Mouse (Mus musculus): ENCODE measurements around the gene Mmp11. TPM values are rescaled to one million over a fixed set of nuclear protein-coding genes. Genes with fewer than 3 reads are reported as not detected.

Mmp11 gene
- total and polyA plus RNA-seq, 2 experiments from 2014 or later, result 12.6 to 29.4 TPM

DNA sequence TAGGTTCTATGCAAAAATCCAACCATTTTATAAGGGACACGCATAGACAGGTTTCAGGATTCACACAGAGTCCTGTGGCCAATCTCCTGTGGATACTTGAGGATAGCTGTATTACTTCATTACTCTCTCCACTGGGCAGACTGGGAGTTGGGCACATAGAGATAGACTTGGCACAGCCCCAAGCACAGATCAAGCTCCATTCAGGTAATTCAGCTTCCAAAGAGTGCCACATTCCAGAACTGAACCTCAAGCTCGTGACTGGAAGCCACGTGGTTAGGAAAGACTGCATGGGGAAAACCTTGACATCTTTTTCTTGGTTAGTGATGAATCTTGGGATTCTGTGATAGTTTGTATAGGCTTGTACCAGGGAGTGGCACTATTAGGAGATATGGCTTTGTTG lies 57.5 kb downstream of the Mmp11 start:
- H3K4me2 ChIP-seq (ENCODE audit: low read depth, low read length), result no peak overlapping the region
- no peak for DNase-seq (ENCODE audit: low spot score)
- no peak overlapping the region for H3K4me3 ChIP-seq (ENCODE audit: low read depth, low read length)
- H3K9me3 ChIP-seq (replicated peaks; ENCODE audit: control insufficient read depth, low read length), result no peaks in the 10 kb centered on the region
- no peak overlapping the region for H3K27ac ChIP-seq (ENCODE audit: low read depth)
- ATAC-seq (ENCODE audit: insufficient read depth, low read depth), result no peak
- WGBS, result 74% methylated on average over 3 of the region's 3 CpGs
- no peaks in the 10 kb centered on the region for H3K36me3 ChIP-seq (replicated peaks; ENCODE audit: control insufficient read depth, insufficient read depth, low read length)
- TF ChIP-seq CTCF (IDR thresholded peaks at IDR 0.05; ENCODE audit: low read depth), result no peak
- no peak for TF ChIP-seq EP300 (IDR thresholded peaks at IDR 0.05; ENCODE audit: low read depth)
- no peaks in the 10 kb centered on the region for H3K27me3 ChIP-seq (ENCODE audit: control insufficient read depth, insufficient read depth, low read length)
- H3K9ac ChIP-seq (replicated peaks; ENCODE audit: low read depth, low read length), result no peak overlapping the region
- H3K4me1 ChIP-seq (ENCODE audit: control insufficient read depth, insufficient read depth), result no peaks in the 10 kb centered on the region

DNA sequence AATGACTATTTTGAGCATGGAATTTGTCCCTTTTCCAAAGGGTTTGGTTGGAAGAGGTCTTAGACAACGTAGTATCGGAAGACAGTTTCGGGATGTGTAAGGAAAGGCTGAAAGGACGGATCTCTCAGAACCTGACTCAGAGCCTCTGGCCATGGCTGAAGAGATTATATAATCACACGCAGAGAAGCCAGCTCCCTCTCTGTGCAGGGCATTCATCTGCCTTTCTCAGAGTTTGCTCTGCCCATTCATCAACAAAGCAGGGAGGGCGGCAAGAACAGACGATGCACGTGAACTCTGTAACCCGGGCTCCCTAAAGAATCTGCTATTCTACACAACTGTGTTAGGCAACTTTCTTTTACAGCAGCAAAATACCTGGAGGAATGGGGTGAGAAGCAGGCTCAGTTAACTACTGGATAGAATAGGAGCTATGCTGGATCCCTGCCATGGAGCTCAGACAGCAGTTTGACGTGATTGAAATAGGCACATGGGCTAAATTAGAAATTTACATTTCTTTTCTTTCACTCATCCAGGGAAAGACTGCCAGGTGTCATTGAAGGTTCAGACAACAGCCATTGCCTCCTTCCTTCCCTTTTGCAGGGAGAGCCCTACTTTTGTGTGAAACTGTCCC lies 62.6 kb downstream of the Mmp11 start:
- H3K9ac ChIP-seq (replicated peaks; ENCODE audit: low read depth, low read length), result no peak overlapping the region
- H3K4me1 ChIP-seq (ENCODE audit: control insufficient read depth, insufficient read depth), result peaks cover 13% of the 10 kb centered on the region; the same call in 1 of the 2 replicates
- peak overlapping the region; percentile 69 for H3K4me2 ChIP-seq (ENCODE audit: low read depth, low read length)
- H3K9me3 ChIP-seq (replicated peaks; ENCODE audit: control insufficient read depth, low read length), result no peaks in the 10 kb centered on the region
- TF ChIP-seq CTCF (IDR thresholded peaks at IDR 0.05; ENCODE audit: low read depth) (no peak), EP300 (IDR thresholded peaks at IDR 0.05; ENCODE audit: low read depth) (no peak)
- ATAC-seq (ENCODE audit: insufficient read depth, low read depth) (no peak), DNase-seq (ENCODE audit: low spot score) (no peak)
- WGBS, result 39% methylated on average over 10 of the region's 10 CpGs
- H3K27ac ChIP-seq (ENCODE audit: low read depth), result no peak overlapping the region
- H3K4me3 ChIP-seq (ENCODE audit: low read depth, low read length), result no peak overlapping the region
- H3K27me3 ChIP-seq (ENCODE audit: control insufficient read depth, insufficient read depth, low read length), result no peaks in the 10 kb centered on the region
- no peaks in the 10 kb centered on the region for H3K36me3 ChIP-seq (replicated peaks; ENCODE audit: control insufficient read depth, insufficient read depth, low read length)

Other genes starting within 250 kb of the Mmp11 start
- gene Cabin1, start 172.2 kb downstream of the Mmp11 start, total RNA-seq (2014; rRNA removed; ENCODE audit: low replicate concordance), result 44.1 and 194 TPM in 2 replicates
- 13.8 and 14.0 TPM in 2 replicates for gene Cabin1, start 172.2 kb downstream of the Mmp11 start, polyA plus RNA-seq (2015; fragmentation: Nextera tagmentation; extraction: Ambion mirVana)
- gene Ddt, start 163.1 kb downstream of the Mmp11 start, total RNA-seq (2014; rRNA removed; ENCODE audit: low replicate concordance), result 66.7 and 83.0 TPM in 2 replicates
- gene Ddt, start 163.1 kb downstream of the Mmp11 start, polyA plus RNA-seq (2015; fragmentation: Nextera tagmentation; extraction: Ambion mirVana), result 82.1 and 84.8 TPM in 2 replicates
- not detected in 2 replicates for gene Gm20441, start 155.5 kb downstream of the Mmp11 start, total RNA-seq (2014; rRNA removed; ENCODE audit: low replicate concordance)
- gene Gm20441, start 155.5 kb downstream of the Mmp11 start, polyA plus RNA-seq (2015; fragmentation: Nextera tagmentation; extraction: Ambion mirVana), result not detected in 2 replicates
- 3.2 and 4.1 TPM in 2 replicates for gene Gstt3, start 155.1 kb downstream of the Mmp11 start, total RNA-seq (2014; rRNA removed; ENCODE audit: low replicate concordance)
- 2.1 and 3.1 TPM in 2 replicates for gene Gstt3, start 155.1 kb downstream of the Mmp11 start, polyA plus RNA-seq (2015; fragmentation: Nextera tagmentation; extraction: Ambion mirVana)
- gene Gstt1, start 137.9 kb downstream of the Mmp11 start, total RNA-seq (2014; rRNA removed; ENCODE audit: low replicate concordance), result 12.9 and 20.0 TPM in 2 replicates
- gene Gstt1, start 137.9 kb downstream of the Mmp11 start, polyA plus RNA-seq (2015; fragmentation: Nextera tagmentation; extraction: Ambion mirVana), result 7.6 and 10.1 TPM in 2 replicates
- gene Gstt4, start 114.0 kb downstream of the Mmp11 start, total RNA-seq (2014; rRNA removed; ENCODE audit: low replicate concordance), result not detected in 2 replicates
- not detected in 2 replicates for gene Gstt4, start 114.0 kb downstream of the Mmp11 start, polyA plus RNA-seq (2015; fragmentation: Nextera tagmentation; extraction: Ambion mirVana)
- 6.0 and 10.9 TPM in 2 replicates for gene Gstt2, start 99.1 kb downstream of the Mmp11 start, total RNA-seq (2014; rRNA removed; ENCODE audit: low replicate concordance)
- 12.8 and 13.0 TPM in 2 replicates for gene Gstt2, start 99.1 kb downstream of the Mmp11 start, polyA plus RNA-seq (2015; fragmentation: Nextera tagmentation; extraction: Ambion mirVana)
- 1,140 and 1,565 TPM in 2 replicates for gene Mif, start 76.3 kb downstream of the Mmp11 start, total RNA-seq (2014; rRNA removed; ENCODE audit: low replicate concordance)
- gene Mif, start 76.3 kb downstream of the Mmp11 start, polyA plus RNA-seq (2015; fragmentation: Nextera tagmentation; extraction: Ambion mirVana), result 1,324 and 1,428 TPM in 2 replicates
- gene Derl3, start 43.1 kb downstream of the Mmp11 start, total RNA-seq (2014; rRNA removed; ENCODE audit: low replicate concordance), result not detected in 2 replicates
- gene Derl3, start 43.1 kb downstream of the Mmp11 start, polyA plus RNA-seq (2015; fragmentation: Nextera tagmentation; extraction: Ambion mirVana), result 0.41 and 1.2 TPM in 2 replicates
- 45.7 and 51.2 TPM in 2 replicates for gene Smarcb1, start 14.9 kb downstream of the Mmp11 start, total RNA-seq (2014; rRNA removed; ENCODE audit: low replicate concordance)
- gene Smarcb1, start 14.9 kb downstream of the Mmp11 start, polyA plus RNA-seq (2015; fragmentation: Nextera tagmentation; extraction: Ambion mirVana), result 63.9 and 65.7 TPM in 2 replicates
- gene Chchd10, start 3.4 kb downstream of the Mmp11 start, total RNA-seq (2014; rRNA removed; ENCODE audit: low replicate concordance), result 1,554 and 1,749 TPM in 2 replicates
- gene Chchd10, start 3.4 kb downstream of the Mmp11 start, polyA plus RNA-seq (2015; fragmentation: Nextera tagmentation; extraction: Ambion mirVana), result 1,293 and 1,345 TPM in 2 replicates
- not detected in 2 replicates for gene Gm867, start 4.2 kb upstream of the Mmp11 start, total RNA-seq (2014; rRNA removed; ENCODE audit: low replicate concordance)
- gene Gm867, start 4.2 kb upstream of the Mmp11 start, polyA plus RNA-seq (2015; fragmentation: Nextera tagmentation; extraction: Ambion mirVana), result 0.31 and 0.32 TPM in 2 replicates
- 1.3 TPM in 1 of 2 replicates, not detected in the other for gene Vpreb3, start 6.6 kb upstream of the Mmp11 start, total RNA-seq (2014; rRNA removed; ENCODE audit: low replicate concordance)
- gene Vpreb3, start 6.6 kb upstream of the Mmp11 start, polyA plus RNA-seq (2015; fragmentation: Nextera tagmentation; extraction: Ambion mirVana), result 0.22 and 0.73 TPM in 2 replicates
- 4.9 TPM in 1 of 2 replicates, not detected in the other for gene Gm5134, start 18.0 kb upstream of the Mmp11 start, total RNA-seq (2014; rRNA removed; ENCODE audit: low replicate concordance)
- not detected in 2 replicates for gene Gm5134, start 18.0 kb upstream of the Mmp11 start, polyA plus RNA-seq (2015; fragmentation: Nextera tagmentation; extraction: Ambion mirVana)
- gene Zfp280b, start 96.2 kb upstream of the Mmp11 start, total RNA-seq (2014; rRNA removed; ENCODE audit: low replicate concordance), result 4.8 and 7.7 TPM in 2 replicates
- gene Zfp280b, start 96.2 kb upstream of the Mmp11 start, polyA plus RNA-seq (2015; fragmentation: Nextera tagmentation; extraction: Ambion mirVana), result 6.2 and 7.8 TPM in 2 replicates
- gene Slc5a4b, start 174.5 kb upstream of the Mmp11 start, total RNA-seq (2014; rRNA removed; ENCODE audit: low replicate concordance), result not detected in 2 replicates
- gene Slc5a4b, start 174.5 kb upstream of the Mmp11 start, polyA plus RNA-seq (2015; fragmentation: Nextera tagmentation; extraction: Ambion mirVana), result not detected in 2 replicates
- not detected in 2 replicates for gene Slc5a4a, start 211.0 kb upstream of the Mmp11 start, total RNA-seq (2014; rRNA removed; ENCODE audit: low replicate concordance)
- not detected in 2 replicates for gene Slc5a4a, start 211.0 kb upstream of the Mmp11 start, polyA plus RNA-seq (2015; fragmentation: Nextera tagmentation; extraction: Ambion mirVana)

All from heart, postnatal 0 days (tissue).